Mouse (Mus musculus): ENCODE measurements around the gene Gramd1b.
"Not testable (repeated sequence)": the region's sequence is repeated elsewhere in the genome, so short reads cannot be mapped to it uniquely, and the experiment has no call there.

Gramd1b gene

DNA sequence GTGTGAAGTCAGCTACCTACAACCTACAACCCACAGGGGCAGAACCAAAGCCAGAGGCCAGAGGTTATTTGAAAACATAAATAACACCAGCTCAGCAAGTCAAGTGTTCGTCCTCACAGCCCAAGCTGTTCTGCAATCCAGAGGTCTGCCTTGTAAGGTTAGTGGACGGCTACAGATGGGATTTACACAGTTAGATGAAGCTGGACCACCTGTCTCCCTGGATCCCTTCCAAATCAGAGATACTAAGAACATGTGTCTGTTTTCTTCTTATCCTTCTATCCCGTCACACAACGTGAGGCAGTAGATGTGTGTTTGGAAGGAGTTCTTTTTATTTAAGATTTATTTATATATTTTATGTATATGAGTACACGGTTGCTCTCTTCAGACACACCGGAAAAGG is 21.7 kb downstream of the Gramd1b start:
- DNase-seq = no peak

DNA sequence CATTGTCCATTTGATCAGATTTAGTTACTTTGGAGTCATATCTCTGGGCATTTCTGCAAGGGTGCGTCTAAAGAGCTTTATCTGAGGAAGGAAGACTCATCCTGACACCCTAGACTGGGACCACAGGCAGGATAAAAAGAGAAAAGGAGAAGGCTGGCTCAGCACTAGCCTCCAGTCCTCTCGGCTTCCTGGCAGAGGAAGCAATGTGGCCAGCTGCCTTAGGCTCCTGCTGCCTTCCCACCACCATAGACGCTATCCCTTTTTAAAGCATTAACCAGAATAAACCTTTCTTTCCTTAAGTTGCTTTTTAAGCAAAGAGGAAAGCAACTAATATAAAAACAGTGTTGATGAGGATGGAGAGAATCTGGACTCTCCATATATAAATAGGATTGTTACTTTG is 24.6 kb downstream of the Gramd1b start:
- DNase-seq = no peak

GRCm38 (mm10) chr9:40505471-40506312 is 25.5 kb downstream of the Gramd1b start:
- no peak for DNase-seq

GRCm38 (mm10) chr9:40504886-40505285 is 26.3 kb downstream of the Gramd1b start:
- no peak for DNase-seq

GRCm38 (mm10) chr9:40500691-40501090 is 30.5 kb downstream of the Gramd1b start:
- no peak for DNase-seq

DNA sequence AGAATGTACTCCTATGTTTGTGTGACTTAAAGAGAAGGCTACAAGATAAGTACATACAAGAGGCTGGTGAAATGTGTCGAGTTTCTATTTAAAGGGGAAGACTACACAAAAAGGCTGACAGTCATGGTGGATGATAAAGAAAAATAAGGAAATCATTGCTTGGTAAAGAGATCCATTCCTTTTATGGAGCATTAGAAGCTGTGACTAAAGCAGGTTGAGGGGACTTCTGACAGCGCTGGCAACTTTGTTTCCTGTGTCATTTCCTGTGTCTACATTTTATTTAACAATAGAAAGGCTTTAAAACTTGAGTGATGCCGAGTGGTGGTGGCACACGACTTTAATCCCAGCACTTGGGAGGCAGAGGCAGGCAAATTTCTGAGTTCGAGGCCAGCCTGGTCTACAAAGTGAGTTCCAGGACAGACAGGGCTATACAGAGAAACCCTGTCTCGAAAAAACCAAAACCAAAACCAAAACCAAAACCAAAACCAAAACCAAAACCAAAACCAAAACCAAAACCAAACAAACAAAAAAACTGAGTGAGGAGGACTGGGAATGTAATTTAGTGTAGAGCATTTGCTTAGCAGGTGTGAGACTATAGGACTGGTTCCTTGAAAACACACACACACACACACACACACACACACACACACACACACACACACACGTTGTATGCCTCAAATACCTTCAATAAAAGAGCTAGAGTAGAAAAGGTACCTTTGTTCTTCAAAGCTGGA is 48.7 kb downstream of the Gramd1b start:
- not testable (repeated sequence) for DNase-seq

- no peak for DNase-seq
Measured at GRCm38 (mm10) chr9:40481271-40481670, 49.9 kb downstream of the Gramd1b start.

DNA sequence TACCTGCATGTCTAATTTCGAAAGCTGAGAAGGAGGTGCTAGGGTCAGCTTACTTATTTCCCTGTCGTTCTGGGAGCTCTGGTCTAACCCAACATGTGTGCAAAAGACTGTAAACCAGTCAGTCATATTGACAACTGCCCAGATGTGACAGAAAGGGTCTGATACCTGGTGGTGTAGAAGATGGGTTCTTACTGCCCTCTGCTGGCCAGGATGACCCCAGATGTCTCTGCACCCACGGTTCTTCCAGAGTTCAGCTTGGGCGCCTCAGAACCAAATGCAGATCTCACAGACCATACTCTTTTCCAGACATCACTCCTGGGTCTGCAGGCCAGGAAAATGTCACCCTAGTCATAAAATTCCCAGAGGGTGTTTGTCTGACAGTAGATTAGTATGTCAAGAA is 51.9 kb downstream of the Gramd1b start:
- DNase-seq = peak; percentile 75 to 80

GRCm38 (mm10) chr9:40478146-40478900 is 52.9 kb downstream of the Gramd1b start:
- DNase-seq = no peak

GRCm38 (mm10) chr9:40477611-40478010 is 53.6 kb downstream of the Gramd1b start:
- no peak for DNase-seq

DNA sequence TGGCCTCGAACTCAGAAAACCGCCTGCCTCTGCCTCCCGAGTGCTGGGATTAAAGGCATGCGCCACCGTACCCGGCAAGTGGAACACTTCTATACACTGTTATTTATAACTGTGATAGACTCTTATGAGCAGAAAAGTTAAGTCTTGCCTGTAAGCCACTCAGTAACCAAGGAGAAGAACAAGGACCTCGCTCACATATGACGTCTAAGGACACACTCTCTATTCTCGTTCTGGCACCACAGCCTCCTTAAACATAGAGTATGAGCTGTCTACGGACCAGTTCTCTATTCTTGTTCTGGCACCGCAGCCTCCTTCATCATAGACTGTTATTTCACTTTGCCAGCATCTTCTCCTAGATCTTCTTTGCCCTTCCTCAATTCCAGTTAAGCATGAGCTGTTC is 55.1 kb downstream of the Gramd1b start:
- no peak for DNase-seq

- no peak for DNase-seq
Measured at GRCm38 (mm10) chr9:40472961-40473510, 58.1 kb downstream of the Gramd1b start.

GRCm38 (mm10) chr9:40469403-40470137 is 61.6 kb downstream of the Gramd1b start:
- no peak for DNase-seq

DNA sequence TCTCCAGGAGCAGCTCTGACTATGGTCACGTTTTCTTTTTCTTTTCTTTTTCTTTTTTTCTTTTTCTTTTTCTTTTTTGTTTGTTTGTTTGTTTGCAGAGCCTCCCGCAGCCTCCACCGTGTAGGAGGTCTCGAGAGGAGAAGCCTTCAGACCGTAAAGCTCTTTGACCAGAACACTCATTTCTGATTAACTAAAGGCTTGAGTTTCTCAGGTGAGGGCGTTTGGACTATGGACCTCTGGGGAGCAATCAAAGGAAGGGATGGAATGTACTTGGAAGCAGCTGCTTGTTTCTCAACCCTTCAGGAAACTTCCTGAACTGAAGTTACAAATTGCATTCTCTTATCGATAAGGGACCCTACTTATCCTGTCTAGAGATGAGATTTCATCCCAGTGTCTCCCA is 64.4 kb downstream of the Gramd1b start:
- no peak for DNase-seq

- no peak for DNase-seq
Measured at GRCm38 (mm10) chr9:40465596-40465995, 65.6 kb downstream of the Gramd1b start.

DNA sequence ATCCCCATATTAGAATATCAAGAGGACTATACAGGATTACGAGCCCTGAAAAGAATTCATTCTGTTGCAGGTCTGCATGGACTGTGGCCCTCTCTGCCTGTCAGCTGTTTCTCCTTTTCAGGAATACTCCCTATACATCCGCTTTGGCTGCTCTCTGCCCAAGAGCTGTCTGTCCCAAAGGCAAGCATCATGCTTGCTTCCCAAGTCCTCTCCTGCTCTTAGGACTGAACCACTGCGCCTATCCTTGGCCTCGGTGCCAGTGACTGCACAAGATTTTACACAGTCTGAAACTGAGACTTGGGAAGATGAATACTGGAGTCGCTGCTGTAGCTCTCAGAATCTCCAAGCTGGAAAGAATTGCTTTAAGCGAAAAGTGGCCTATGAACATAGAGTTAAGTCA is 68.8 kb downstream of the Gramd1b start:
- no peak for DNase-seq

GRCm38 (mm10) chr9:40460781-40461180 is 70.4 kb downstream of the Gramd1b start:
- DNase-seq = no peak

GRCm38 (mm10) chr9:40459304-40460280 is 71.6 kb downstream of the Gramd1b start:
- no peak for DNase-seq

GRCm38 (mm10) chr9:40458559-40459303 is 72.5 kb downstream of the Gramd1b start:
- no peak for DNase-seq

- DNase-seq = no peak
Measured at GRCm38 (mm10) chr9:40457448-40457847, 73.7 kb downstream of the Gramd1b start.

Measured in B cell, adult 2 months (primary cell).